Mouse (Mus musculus): ENCODE measurements at regions not wholly inside any gene's neighbourhood (a gene's known extent, or its start where the extent isn't known, plus 50 kb on each side); places are given as distances from the start of the nearest gene placed in this dataset.

DNA sequence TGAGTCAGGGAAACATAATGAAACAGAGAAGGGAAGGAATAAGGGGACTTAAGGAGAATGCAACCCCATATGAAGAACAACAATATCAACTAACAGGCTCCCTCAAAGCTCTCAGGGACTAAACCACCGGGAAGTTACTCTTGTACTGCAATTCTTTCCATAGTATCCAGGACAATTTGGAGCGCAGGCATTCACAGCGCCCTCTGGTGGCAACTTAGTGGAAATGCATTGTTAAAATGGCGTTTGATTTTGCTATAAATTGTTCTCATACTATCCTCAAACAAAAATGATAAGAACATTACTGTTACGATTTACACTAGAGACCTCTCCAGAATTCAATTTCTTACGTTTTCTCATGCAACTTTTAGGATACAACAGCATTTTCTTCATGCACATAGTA, 1126.1 kb downstream of the Pcdh9 start:
- DNase-seq (ENCODE audit: extremely low read depth, low read depth), result peak; percentile 11

DNA sequence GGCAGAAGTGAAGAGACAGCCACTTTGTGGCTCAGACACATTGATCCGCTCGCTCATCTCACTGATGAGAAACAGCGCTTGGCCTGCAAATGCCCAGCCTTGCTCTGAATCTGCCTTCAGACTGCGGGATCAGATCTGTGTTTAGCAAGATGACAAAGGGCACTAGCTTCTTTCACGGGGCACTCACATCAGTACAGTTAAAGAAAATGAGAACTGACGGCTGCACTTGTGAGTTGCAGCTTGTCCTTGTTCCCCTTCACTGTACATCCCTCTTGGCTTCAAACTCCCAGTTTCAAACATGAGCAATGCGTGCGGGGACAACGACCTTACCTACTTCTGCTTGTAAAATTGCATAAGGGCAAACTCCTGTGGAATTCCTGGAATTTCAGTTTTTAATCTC, 1135.8 kb downstream of the Pcdh9 start:
- DNase-seq (ENCODE audit: extremely low read depth, low read depth), result no peak

DNA sequence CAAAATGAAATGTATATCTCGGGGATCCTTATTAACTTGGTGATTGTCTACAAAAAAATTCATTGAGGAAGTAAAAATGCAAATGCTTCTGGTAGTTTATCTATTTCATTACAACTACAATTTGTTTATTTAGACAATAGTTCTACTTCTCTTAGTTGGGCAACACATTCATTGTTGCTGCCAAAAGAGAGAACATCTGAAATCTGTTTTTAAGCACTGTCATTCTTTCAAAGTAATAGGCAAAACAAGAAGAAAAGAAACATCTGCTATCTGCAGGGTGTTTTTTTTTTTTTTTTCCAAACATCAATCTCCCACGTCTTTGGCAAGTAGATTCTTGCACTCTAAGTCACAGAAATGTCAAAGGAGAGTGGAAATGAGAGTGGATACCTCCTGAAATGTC, 1172.8 kb downstream of the Pcdh9 start:
- no peak for DNase-seq (ENCODE audit: extremely low read depth, low read depth)

DNA sequence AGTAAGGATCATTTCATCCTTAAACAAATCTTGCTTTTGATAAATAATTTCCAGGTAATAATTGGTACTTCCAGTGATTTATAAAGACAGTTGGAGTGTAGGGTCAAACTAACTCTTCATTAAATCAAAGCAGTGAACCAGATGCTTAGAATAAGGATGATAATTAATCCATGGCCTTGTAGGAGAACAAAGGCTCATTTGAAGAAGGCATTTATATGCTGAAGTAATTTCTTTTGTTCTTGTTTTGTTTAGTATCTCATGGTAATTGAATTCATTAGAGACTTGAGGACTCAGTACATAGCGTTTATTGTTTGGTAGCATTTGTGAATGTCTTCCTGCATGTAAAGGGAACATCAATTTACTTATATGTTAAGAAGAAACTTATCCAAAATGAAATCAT, 1202.3 kb downstream of the Pcdh9 start:
- no peak for DNase-seq (ENCODE audit: extremely low read depth, low read depth)

DNA sequence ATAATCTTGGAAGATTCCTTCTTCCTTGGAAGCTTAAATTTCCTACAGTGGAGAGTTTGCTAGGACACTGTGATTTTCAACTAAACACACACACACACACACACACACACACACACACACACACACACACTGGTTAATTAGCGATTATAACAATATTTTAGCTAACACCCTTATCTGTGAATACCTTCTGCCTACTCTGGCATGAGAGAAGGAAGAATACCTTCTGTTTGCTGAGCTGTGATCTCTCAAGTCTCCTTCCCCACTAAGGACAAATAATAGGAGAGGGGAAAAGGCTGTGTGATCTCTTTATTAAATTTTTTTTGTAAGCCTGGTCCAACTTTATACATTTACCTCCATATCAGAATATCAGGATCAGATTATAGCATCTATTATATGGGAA, 1203.4 kb downstream of the Pcdh9 start:
- DNase-seq (ENCODE audit: extremely low read depth, low read depth), result no peak

DNA sequence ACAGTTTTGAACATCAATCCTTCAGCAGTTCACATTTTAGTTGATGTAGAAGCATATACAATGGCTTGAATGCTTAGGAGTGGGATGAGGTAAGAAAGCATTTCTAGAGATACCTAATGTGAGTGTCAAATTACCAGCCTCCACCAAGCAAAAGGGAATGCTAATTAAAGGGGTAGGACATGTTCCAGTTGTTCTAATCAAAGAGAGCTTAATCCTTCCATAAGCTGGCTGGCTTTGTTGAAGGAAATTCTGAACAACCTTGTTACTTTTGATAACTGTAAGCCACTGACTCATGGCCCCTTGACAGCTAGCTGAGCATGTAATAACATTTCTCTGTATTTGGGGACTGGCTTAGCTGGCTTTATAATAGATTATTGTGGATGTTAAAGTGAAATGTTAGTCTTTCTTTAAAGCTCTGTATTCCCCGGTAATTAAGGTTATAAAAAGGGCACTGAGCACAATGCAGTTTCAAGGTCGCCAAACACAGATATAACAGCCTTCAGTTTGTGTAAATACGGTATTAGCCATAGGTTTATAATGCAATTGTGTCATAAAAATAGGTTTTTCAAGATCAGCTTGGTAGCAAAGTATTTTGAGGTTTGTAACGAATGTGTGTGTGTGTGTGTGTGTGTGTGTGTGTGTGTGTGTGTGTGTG, 1211.5 kb downstream of the Pcdh9 start:
- no peak for DNase-seq (ENCODE audit: extremely low read depth, low read depth)

DNA sequence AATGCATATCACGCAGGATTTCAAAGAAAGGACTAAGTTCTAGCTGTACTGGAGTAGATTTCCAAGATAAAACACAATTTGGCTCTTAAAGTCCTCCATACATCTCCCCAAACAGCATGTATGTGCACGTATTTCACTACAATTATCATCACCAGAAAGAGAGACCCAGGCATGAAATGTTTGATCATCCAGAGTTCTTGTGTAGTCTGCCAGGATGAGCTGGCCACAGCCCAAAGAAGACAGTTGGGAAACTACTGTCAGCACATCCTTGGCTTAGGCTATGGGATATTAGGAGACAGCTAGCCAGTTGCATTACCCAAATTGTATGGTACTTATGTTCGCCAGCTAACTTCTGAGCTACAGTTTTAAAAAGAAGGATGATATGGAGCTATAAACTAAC, 1216.3 kb downstream of the Pcdh9 start:
- no peak for DNase-seq (ENCODE audit: extremely low read depth, low read depth)

Measured in MEL-GATA-1-ER (cell line).